Mouse (Mus musculus): ENCODE data around the gene Rps7. TPM values are rescaled to one million over a fixed set of nuclear protein-coding genes. Genes with fewer than 3 reads are reported as not detected.

The Rps7 gene
- total and polyA plus RNA-seq, 2 experiments from 2014 or later, result 419 to 717 TPM

DNA sequence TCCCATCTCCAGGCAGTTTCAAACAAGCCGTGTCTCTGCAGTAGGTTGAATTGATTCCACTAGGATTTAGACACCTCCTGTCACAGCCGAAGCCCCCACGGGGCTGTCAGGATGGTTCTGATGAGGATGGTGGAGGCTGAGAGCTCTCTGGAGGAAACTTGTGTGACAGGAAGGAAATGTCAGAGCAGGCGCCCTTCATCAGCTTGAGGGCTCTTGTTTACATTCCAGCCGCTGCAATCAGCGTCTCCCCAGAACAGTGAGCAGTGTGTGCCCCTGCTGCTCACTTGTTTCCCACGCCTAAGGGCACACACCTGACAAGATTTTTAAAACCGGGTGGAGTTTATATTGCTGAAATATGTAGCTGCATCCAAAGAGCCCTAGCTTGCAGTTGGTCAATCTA, 31.5 kb upstream of the Rps7 start:
- H3K9ac ChIP-seq (replicated peaks; ENCODE audit: low read depth, low read length), result no peak overlapping the region
- no peaks in the 10 kb centered on the region for H3K9me3 ChIP-seq (replicated peaks; ENCODE audit: control insufficient read depth, low read length)
- no peak overlapping the region for H3K4me3 ChIP-seq (ENCODE audit: low read depth, low read length)
- DNase-seq (ENCODE audit: low spot score), result no peak
- no peaks in the 10 kb centered on the region for H3K27me3 ChIP-seq (ENCODE audit: control insufficient read depth, insufficient read depth, low read length)
- no peak overlapping the region for H3K27ac ChIP-seq (ENCODE audit: low read depth)
- H3K36me3 ChIP-seq (replicated peaks; ENCODE audit: control insufficient read depth, insufficient read depth, low read length), result no peaks in the 10 kb centered on the region
- no peak overlapping the region for H3K4me2 ChIP-seq (ENCODE audit: low read depth, low read length)
- no peak for ATAC-seq (ENCODE audit: insufficient read depth, low read depth)
- H3K4me1 ChIP-seq (ENCODE audit: control insufficient read depth, insufficient read depth), result no peaks in the 10 kb centered on the region
- TF ChIP-seq CTCF (IDR thresholded peaks at IDR 0.05; ENCODE audit: low read depth) (no peak), EP300 (IDR thresholded peaks at IDR 0.05; ENCODE audit: low read depth) (no peak)
- WGBS, result 21% methylated on average over 8 of the region's 8 CpGs

DNA sequence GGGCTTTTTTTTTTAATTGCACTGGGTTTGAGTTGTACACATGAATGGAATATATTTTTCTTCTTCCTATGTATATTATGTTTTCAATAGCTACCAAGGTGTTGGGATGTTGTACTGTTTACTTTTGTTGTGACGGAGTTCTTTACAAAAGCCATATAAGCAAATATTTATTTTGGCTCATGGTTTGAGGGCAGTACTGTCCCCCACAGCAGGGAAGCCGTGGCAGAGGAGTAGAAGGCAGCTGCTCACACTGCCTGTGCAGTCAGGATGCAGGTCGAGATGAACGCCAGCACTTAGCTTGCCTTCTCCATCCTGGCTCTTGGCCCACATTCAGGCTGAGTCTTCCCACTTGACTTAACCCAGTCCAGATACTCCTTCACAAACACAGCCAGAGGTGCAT, 31.0 kb upstream of the Rps7 start:
- Histone ChIP-seq H3K9ac (replicated peaks; ENCODE audit: low read depth, low read length) (no peak overlapping the region), H3K4me1 (ENCODE audit: control insufficient read depth, insufficient read depth) (no peaks in the 10 kb centered on the region), H3K36me3 (replicated peaks; ENCODE audit: control insufficient read depth, insufficient read depth, low read length) (no peaks in the 10 kb centered on the region), H3K9me3 (replicated peaks; ENCODE audit: control insufficient read depth, low read length) (no peaks in the 10 kb centered on the region), H3K27ac (ENCODE audit: low read depth) (no peak overlapping the region), H3K4me3 (ENCODE audit: low read depth, low read length) (no peak overlapping the region), H3K27me3 (ENCODE audit: control insufficient read depth, insufficient read depth, low read length) (no peaks in the 10 kb centered on the region), H3K4me2 (ENCODE audit: low read depth, low read length) (no peak overlapping the region)
- 48% methylated on average over 4 of the region's 4 CpGs for WGBS
- DNase-seq (ENCODE audit: low spot score) (no peak), ATAC-seq (ENCODE audit: insufficient read depth, low read depth) (no peak)
- TF ChIP-seq EP300 (IDR thresholded peaks at IDR 0.05; ENCODE audit: low read depth) (no peak), CTCF (IDR thresholded peaks at IDR 0.05; ENCODE audit: low read depth) (no peak)

DNA sequence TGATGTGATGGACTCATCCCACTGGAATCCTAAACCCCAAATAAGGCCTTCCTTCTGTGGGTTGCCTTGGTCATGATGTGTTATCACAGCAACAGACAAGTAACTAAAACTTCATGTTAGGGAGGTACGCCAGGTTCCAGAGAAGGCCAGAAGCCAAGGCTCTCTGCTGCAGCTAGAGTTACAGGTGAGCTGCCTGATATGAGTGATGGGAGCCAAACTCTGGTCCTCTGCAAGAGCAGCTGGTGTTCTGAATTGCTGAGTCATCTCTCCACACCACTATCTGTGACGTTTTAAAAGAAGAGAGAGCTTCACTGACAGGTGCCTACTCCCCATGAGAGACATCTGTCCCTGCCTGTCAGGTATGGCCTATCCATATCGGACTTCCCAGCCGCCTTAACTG, 26.9 kb upstream of the Rps7 start:
- ATAC-seq (ENCODE audit: insufficient read depth, low read depth) (no peak), DNase-seq (ENCODE audit: low spot score) (no peak)
- WGBS, result 81% methylated on average over 4 of the region's 4 CpGs
- H3K9me3 ChIP-seq (replicated peaks; ENCODE audit: control insufficient read depth, low read length), result no peaks in the 10 kb centered on the region
- no peak overlapping the region for H3K4me2 ChIP-seq (ENCODE audit: low read depth, low read length)
- no peak for TF ChIP-seq EP300 (IDR thresholded peaks at IDR 0.05; ENCODE audit: low read depth)
- no peak for TF ChIP-seq CTCF (IDR thresholded peaks at IDR 0.05; ENCODE audit: low read depth)
- no peaks in the 10 kb centered on the region for H3K4me1 ChIP-seq (ENCODE audit: control insufficient read depth, insufficient read depth)
- H3K27me3 ChIP-seq (ENCODE audit: control insufficient read depth, insufficient read depth, low read length), result no peaks in the 10 kb centered on the region
- no peak overlapping the region for H3K4me3 ChIP-seq (ENCODE audit: low read depth, low read length)
- H3K9ac ChIP-seq (replicated peaks; ENCODE audit: low read depth, low read length), result no peak overlapping the region
- peaks cover 33% of the 10 kb centered on the region for H3K36me3 ChIP-seq (replicated peaks; ENCODE audit: control insufficient read depth, insufficient read depth, low read length)
- no peak overlapping the region for H3K27ac ChIP-seq (ENCODE audit: low read depth)

DNA sequence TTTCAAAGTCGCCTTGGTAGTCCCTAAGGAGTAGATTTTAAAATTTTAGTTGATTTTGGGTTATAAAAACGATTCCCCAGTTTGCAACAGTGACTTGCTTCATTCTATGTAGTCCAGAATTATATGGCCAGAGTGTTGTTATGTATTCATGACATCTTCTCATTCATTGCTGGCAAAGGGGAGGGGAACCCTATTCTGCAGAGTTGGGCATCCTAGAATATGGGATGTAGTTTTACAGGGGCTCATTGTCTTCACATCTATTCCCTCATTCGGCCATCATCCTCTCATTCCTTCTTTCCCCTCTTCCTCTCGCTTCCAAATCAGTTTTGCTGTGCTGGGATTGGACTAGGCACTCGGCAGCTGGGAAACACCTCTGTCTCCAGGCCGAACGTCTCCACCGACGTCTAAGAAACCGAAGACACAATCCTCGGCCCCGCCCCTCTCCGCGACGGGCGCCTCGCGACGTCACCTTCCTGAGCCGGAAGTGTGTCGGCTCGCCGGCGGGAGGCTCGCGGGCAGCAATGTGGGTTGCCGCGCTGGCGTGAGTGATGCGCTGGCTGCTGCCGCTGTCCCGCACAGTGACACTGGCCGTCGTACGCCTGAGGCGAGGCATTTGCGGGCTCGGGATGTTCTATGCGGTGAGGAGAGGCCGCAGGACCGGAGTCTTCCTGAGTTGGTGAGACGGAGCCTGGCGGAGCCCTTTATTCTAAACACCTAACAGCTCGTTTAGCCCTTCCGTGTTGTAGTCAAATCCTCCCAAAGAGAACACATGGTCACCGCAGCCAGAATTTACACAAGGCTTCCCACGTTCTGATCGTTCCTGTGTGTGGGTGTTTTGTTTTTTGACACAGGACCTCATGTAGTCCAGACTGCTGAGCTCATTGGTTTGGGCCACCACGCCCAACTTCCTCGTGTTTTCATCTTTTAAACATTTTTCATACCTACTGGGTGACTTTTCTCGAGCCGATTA, 13.7 kb upstream of the Rps7 start, which contains the start of gene Rnaseh1:
TSS of gene Rnaseh1 (plus strand) at position 462 of the 970 bp plus-strand sequence.
- Histone ChIP-seq H3K4me2 (ENCODE audit: low read depth, low read length) (peak within 1 kb of the TSS; percentile 76), H3K4me1 (ENCODE audit: control insufficient read depth, insufficient read depth) (peaks cover 6% of the 10 kb centered on the region; the same call in 1 of the 2 replicates), H3K9me3 (replicated peaks; ENCODE audit: control insufficient read depth, low read length) (no peaks in the 10 kb centered on the region), H3K9ac (replicated peaks; ENCODE audit: low read depth, low read length) (peak within 1 kb of the TSS; percentile 59), H3K36me3 (replicated peaks; ENCODE audit: control insufficient read depth, insufficient read depth, low read length) (peaks cover 18% of the 10 kb centered on the region; the same call in 1 of the 2 replicates), H3K27ac (ENCODE audit: low read depth) (0 out of 2 replicates have a peak within 1 kb of the TSS, but pooled peaks have one; percentile 27), H3K27me3 (ENCODE audit: control insufficient read depth, insufficient read depth, low read length) (no peaks in the 10 kb centered on the region), H3K4me3 (ENCODE audit: low read depth, low read length) (peak within 1 kb of the TSS; percentile 75)
- TF ChIP-seq CTCF (IDR thresholded peaks at IDR 0.05; ENCODE audit: low read depth) (no peak), EP300 (IDR thresholded peaks at IDR 0.05; ENCODE audit: low read depth) (no peak)
- ATAC-seq (ENCODE audit: insufficient read depth, low read depth), result peak; percentile 90
- peak; percentile 74 for DNase-seq (ENCODE audit: low spot score)
- 1% methylated on average over 52 of the region's 52 CpGs for WGBS

DNA sequence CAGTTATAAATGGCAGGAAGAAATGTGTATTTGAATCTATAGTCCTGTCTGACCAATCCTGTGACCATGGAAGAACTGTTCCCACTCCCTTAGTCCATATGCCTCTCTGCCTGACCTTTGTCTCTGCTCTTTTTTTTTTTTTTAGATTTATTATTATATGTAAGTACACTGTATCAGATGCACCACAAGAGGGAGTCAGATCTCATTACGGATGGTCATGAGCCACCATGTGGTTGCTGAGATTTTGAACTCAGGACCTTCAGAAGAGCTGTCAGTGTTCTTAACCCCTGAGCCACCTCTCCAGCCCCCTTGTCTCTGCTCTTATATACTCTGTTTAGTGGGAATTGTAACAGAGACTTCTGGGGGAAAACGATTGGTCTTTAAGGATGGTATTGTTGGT, 3.0 kb upstream of the Rps7 start:
- ATAC-seq (ENCODE audit: insufficient read depth, low read depth) (no peak), DNase-seq (ENCODE audit: low spot score) (no peak)
- peaks cover 6% of the 10 kb centered on the region for H3K36me3 ChIP-seq (replicated peaks; ENCODE audit: control insufficient read depth, insufficient read depth, low read length)
- H3K27me3 ChIP-seq (ENCODE audit: control insufficient read depth, insufficient read depth, low read length), result no peaks in the 10 kb centered on the region
- no peaks in the 10 kb centered on the region for H3K9me3 ChIP-seq (replicated peaks; ENCODE audit: control insufficient read depth, low read length)
- H3K4me2 ChIP-seq (ENCODE audit: low read depth, low read length), result no peak overlapping the region
- peaks cover 5% of the 10 kb centered on the region; the same call in 1 of the 2 replicates for H3K4me1 ChIP-seq (ENCODE audit: control insufficient read depth, insufficient read depth)
- H3K27ac ChIP-seq (ENCODE audit: low read depth), result no peak overlapping the region
- no peak overlapping the region for H3K4me3 ChIP-seq (ENCODE audit: low read depth, low read length)
- H3K9ac ChIP-seq (replicated peaks; ENCODE audit: low read depth, low read length), result no peak overlapping the region
- WGBS, result 49% methylated on average over 2 of the region's 2 CpGs
- TF ChIP-seq EP300 (IDR thresholded peaks at IDR 0.05; ENCODE audit: low read depth), result no peak
- no peak for TF ChIP-seq CTCF (IDR thresholded peaks at IDR 0.05; ENCODE audit: low read depth)

Data from heart, postnatal 0 days (tissue).